ENCODE assay signal across 8 mouse cellular contexts in the genomic region with DNA sequence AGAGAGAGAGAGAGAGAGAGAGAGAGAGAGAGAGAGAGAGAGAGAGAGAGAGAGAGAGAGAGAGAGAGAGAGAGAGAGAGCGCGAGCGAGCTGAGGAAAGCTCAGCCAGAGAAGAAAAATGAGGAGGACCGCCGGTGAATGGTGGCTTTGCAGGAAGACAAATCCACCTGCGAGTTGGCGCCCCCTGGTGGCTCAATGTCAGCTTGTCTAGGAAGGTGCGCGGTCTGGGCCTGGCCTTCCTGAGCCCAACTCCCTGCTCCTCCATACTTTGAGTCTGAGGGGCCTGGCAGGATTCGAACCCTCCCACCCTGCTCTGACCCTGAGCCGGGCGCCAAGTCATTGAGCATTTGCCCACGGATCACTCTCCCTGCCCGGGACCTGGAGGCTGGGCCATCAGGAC. TPM values are rescaled to one million over a fixed set of nuclear protein-coding genes. Genes with fewer than 3 reads are reported as not detected.
DNase-seq lines count a peak whose midpoint lies in the region; ATAC-seq and TF ChIP-seq lines count a peak whose summit lies in the region.

No protein-coding gene starts in this region.

- no peak overlapping the region for H3K9ac ChIP-seq in MEL (ENCODE audit: control insufficient read depth, low read depth, low read length, poor library complexity, severe bottlenecking)
- H3K9ac ChIP-seq in lung, embryonic 16.5 days (ENCODE audit: low read length): no peak overlapping the region

- H3K9me3 ChIP-seq in MEL (replicated peaks; ENCODE audit: insufficient read depth, low read length): no peaks in the 10 kb centered on the region
- no peaks in the 10 kb centered on the region for H3K9me3 ChIP-seq in lung, embryonic 16.5 days (ENCODE audit: control insufficient read depth, low read length)

- no peaks in the 10 kb centered on the region for H3K4me1 ChIP-seq in MEL (ENCODE audit: control insufficient read depth in 1 of 2, insufficient read depth in 2 of 2, low read length in 2 of 2)
- peaks cover 13% of the 10 kb centered on the region; the same call in 1 of the 2 replicates for H3K4me1 ChIP-seq in lung, embryonic 16.5 days (replicated peaks; ENCODE audit: control insufficient read depth, insufficient read depth, low read length)

- ATAC-seq in frontal cortex, adult (ENCODE audit: low TSS enrichment): peak; percentile 80
- peak; percentile 61 to 73 for ATAC-seq in hematopoietic stem cell, adult 5-6 weeks (replicated peaks in 1 of 2; ENCODE audit: insufficient read depth in 1 of 2, low FRiP score in 2 of 2, low TSS enrichment in 1 of 2, low read depth in 1 of 2, poor library complexity in 2 of 2, severe bottlenecking in 2 of 2)
- peak; percentile 45; the same call in 1 of the 2 replicates for ATAC-seq in lung, embryonic 16.5 days (ENCODE audit: low read depth)

- peak in 2 of 3 experiments; percentile 31 to 56; a peak in 4 of 6 replicates for TF ChIP-seq CTCF in MEL (IDR thresholded peaks at IDR 0.05 in 2 of 3, conservative IDR thresholded peaks at IDR 0.05 in 1 of 3; ENCODE audit: control insufficient read depth in 1 of 3, insufficient read depth in 1 of 3, low read depth in 2 of 3, low read length in 3 of 3, poor library complexity in 1 of 3, severe bottlenecking in 1 of 3)

- peak overlapping the region; percentile 53 for H3K4me2 ChIP-seq in lung, embryonic 16.5 days (ENCODE audit: low read depth, low read length)

- 3% methylated on average over 13 of the region's 14 CpGs for WGBS in lung, embryonic 16.5 days

- no peak; the same call in 1 of the 2 replicates for TF ChIP-seq RAD21 in MEL (IDR thresholded peaks at IDR 0.05; ENCODE audit: low read depth, low read length)

- TF ChIP-seq POLR2A in MEL (IDR thresholded peaks at IDR 0.05; ENCODE audit: control insufficient read depth in 1 of 2, insufficient read depth in 1 of 2, low read depth in 1 of 2, low read length in 2 of 2, poor library complexity in 1 of 2): no peak

- no peaks in the 10 kb centered on the region for H3K79me2 ChIP-seq in MEL (ENCODE audit: control insufficient read depth, insufficient read depth, low read length, poor library complexity)

- no peak overlapping the region for H3K4me3 ChIP-seq in MEL (ENCODE audit: control insufficient read depth in 1 of 2, insufficient read depth in 1 of 2, low read depth in 2 of 2, low read length in 2 of 2)
- H3K4me3 ChIP-seq in lung, embryonic 16.5 days (ENCODE audit: low read length): peak overlapping the region; percentile 37

- no peaks in the 10 kb centered on the region for H3K27me3 ChIP-seq in MEL (ENCODE audit: control insufficient read depth in 1 of 2, insufficient read depth in 2 of 2, low read length in 2 of 2)
- peaks cover 60% of the 10 kb centered on the region for H3K27me3 ChIP-seq in lung, embryonic 16.5 days (ENCODE audit: control insufficient read depth, insufficient read depth, low read depth, low read length)

- DNase-seq in MEL (ENCODE audit: low read depth, low spot score): no peak
- peak; percentile 94 for DNase-seq in cerebellum, adult 8-10 months
- DNase-seq in layer of hippocampus, adult 9-11 months: peak; percentile 73
- DNase-seq in ovary, postnatal 36 days (ENCODE audit: low spot score): peak; percentile 85
- DNase-seq in thymus, postnatal 14 days: peak; percentile 86

- no peak for TF ChIP-seq EP300 in MEL (IDR thresholded peaks at IDR 0.05; ENCODE audit: low read depth in 1 of 2, low read length in 2 of 2)

- H3K27ac ChIP-seq in MEL (ENCODE audit: control insufficient read depth, low read depth, low read length): no peak overlapping the region
- H3K27ac ChIP-seq in lung, embryonic 16.5 days (ENCODE audit: low read length): no peak overlapping the region

- H3K36me3 ChIP-seq in MEL (ENCODE audit: control insufficient read depth in 1 of 2, insufficient read depth in 2 of 2, low read length in 2 of 2): no peaks in the 10 kb centered on the region
- no peaks in the 10 kb centered on the region for H3K36me3 ChIP-seq in lung, embryonic 16.5 days (ENCODE audit: control insufficient read depth, insufficient read depth, low read length)

TF ChIP-seq in MEL, 35 proteins besides CTCF, POLR2A, EP300 and RAD21:
- TF ChIP-seq MAFK (IDR thresholded peaks at IDR 0.05; ENCODE audit: borderline replicate concordance, low read depth, low read length): no peak
- TF ChIP-seq USF1 (IDR thresholded peaks at IDR 0.05; ENCODE audit: low read depth, low read length): no peak
- TF ChIP-seq SMC3 (IDR thresholded peaks at IDR 0.05; ENCODE audit: low read depth, low read length): peak; percentile 24; the same call in 1 of the 2 replicates
- TF ChIP-seq ETS1 (IDR thresholded peaks at IDR 0.05; ENCODE audit: low read depth, low read length): no peak
- no peak for TF ChIP-seq MAZ (IDR thresholded peaks at IDR 0.05; ENCODE audit: low read depth, low read length)
- TF ChIP-seq TCF12 (IDR thresholded peaks at IDR 0.05; ENCODE audit: low read depth, low read length): no peak

RNA-seq across cellular contexts. Expression of a gene that starts 9.2 kb away (rescaled TPM):
- not detected in 2 replicates for total RNA-seq in MEL (2012; rRNA removed)
- polyA plus RNA-seq in MEL (2012; ENCODE audit: insufficient read depth in 1 of 2, insufficient read length in 2 of 2, low read depth in 1 of 2, low replicate concordance in 2 of 2, missing spikeins in 1 of 2): not detected
- not detected in 2 replicates for total RNA-seq in hematopoietic stem cell, adult 5-6 weeks (2017)
- not detected in 2 replicates for polyA plus RNA-seq in lung, embryonic 16.5 days (2015; fragmentation: Nextera tagmentation; extraction: Ambion mirVana)

RNA-seq across cellular contexts. Expression of a gene that starts 31.9 kb away (rescaled TPM):
- total RNA-seq in MEL (2012; rRNA removed): 8.2 and 12.1 TPM in 2 replicates
- polyA plus RNA-seq in MEL (2012; ENCODE audit: insufficient read depth in 1 of 2, insufficient read length in 2 of 2, low read depth in 1 of 2, low replicate concordance in 2 of 2, missing spikeins in 1 of 2): 10 to 100 TPM in 1 of 2 experiments, not detected in 1; 21.0 TPM
- total RNA-seq in hematopoietic stem cell, adult 5-6 weeks (2017): 9.1 and 26.1 TPM in 2 replicates
- 7.7 and 8.1 TPM in 2 replicates for polyA plus RNA-seq in lung, embryonic 16.5 days (2015; fragmentation: Nextera tagmentation; extraction: Ambion mirVana)

RNA-seq across cellular contexts. Expression of a gene that starts 35.6 kb away (rescaled TPM):
- not detected in 2 replicates for total RNA-seq in MEL (2012; rRNA removed)
- under 1 TPM in 1 of 2 experiments, not detected in 1; 0.17 TPM for polyA plus RNA-seq in MEL (2012; ENCODE audit: insufficient read depth in 1 of 2, insufficient read length in 2 of 2, low read depth in 1 of 2, low replicate concordance in 2 of 2, missing spikeins in 1 of 2)
- total RNA-seq in hematopoietic stem cell, adult 5-6 weeks (2017): not detected in 2 replicates
- polyA plus RNA-seq in lung, embryonic 16.5 days (2015; fragmentation: Nextera tagmentation; extraction: Ambion mirVana): 0.26 TPM in 1 of 2 replicates, not detected in the other
